Mouse (Mus musculus) liver, embryonic 14.5 days (tissue): ENCODE data around the gene Srsf2.

Experiments used
- CTCF ChIP-seq: IDR thresholded peaks from 2 replicates; pipeline ENCODE4 v1.5.1; 2016; ENCODE audit warnings: antibody characterized with exemption, low read depth, control low read depth
- EP300 ChIP-seq: IDR thresholded peaks from 2 replicates; pipeline ENCODE4 v1.6.1; 2016; ENCODE audit warnings: antibody characterized with exemption, low read depth

- TF ChIP-seq CTCF = no peak
- TF ChIP-seq EP300 = no peak
Measured at GRCm38 (mm10) chr11:116801106-116801505, 51.8 kb downstream of the Srsf2 start.
